Mouse (Mus musculus) forebrain, postnatal 0 days (tissue): ENCODE data around the gene Map3k20. TPM values are rescaled to one million over a fixed set of nuclear protein-coding genes. Genes with fewer than 3 reads are reported as not detected.

Source experiments
- ATAC-seq: fragments of 200-750 bp; cut with Nextera tagmentation; 2 replicates; pipeline ENCODE4 v1.8.0; 2017; ENCODE audit warnings: mild to moderate bottlenecking, moderate library complexity
- DNase-seq: peaks from one replicate; pipeline ENCODE4 v3.0.0-alpha.2; 2015
- H3K27ac ChIP-seq: fragments of 300-500 bp; sonication (generic); 2 replicates; pipeline ENCODE4 v1.5.1; 2014; ENCODE audit warnings: low read depth, mild to moderate bottlenecking, antibody characterized with exemption, low read length, moderate library complexity, mixed read lengths
- H3K27me3 ChIP-seq: fragments of 300-500 bp; sonication (generic); 2 replicates; pipeline ENCODE4 v1.6.1; 2014; ENCODE audit warnings: mild to moderate bottlenecking, low read length, mixed read lengths; ENCODE audit not compliant: insufficient read depth
- H3K36me3 ChIP-seq: fragments of 300-500 bp; sonication (generic); 2 replicates; pipeline ENCODE4 v1.6.1; 2014; ENCODE audit warnings: mild to moderate bottlenecking, moderate library complexity; ENCODE audit not compliant: insufficient read depth
- H3K4me1 ChIP-seq: fragments of 300-500 bp; sonication (generic); 2 replicates; pipeline ENCODE4 v1.6.1; 2014; ENCODE audit warnings: antibody characterized with exemption; ENCODE audit not compliant: insufficient read depth
- H3K4me2 ChIP-seq: fragments of 300-500 bp; sonication (generic); 2 replicates; pipeline ENCODE4 v1.6.1; 2014; ENCODE audit warnings: low read depth, mild to moderate bottlenecking, moderate library complexity
- H3K4me3 ChIP-seq: fragments of 300-500 bp; sonication (generic); 2 replicates; pipeline ENCODE4 v1.5.1; 2014; ENCODE audit warnings: low read depth, low read length, mixed read lengths
- H3K9ac ChIP-seq: fragments of 300-500 bp; sonication (generic); 2 replicates; pipeline ENCODE4 v1.6.1; 2014; ENCODE audit warnings: mild to moderate bottlenecking
- H3K9me3 ChIP-seq: fragments of 300-500 bp; sonication (generic); 2 replicates; pipeline ENCODE4 v1.6.1; 2016; ENCODE audit warnings: low read length
- CTCF ChIP-seq: sonication (generic); IDR thresholded peaks from 2 replicates; pipeline ENCODE4 v1.5.1; 2016; ENCODE audit warnings: antibody characterized with exemption, control low read depth, low read depth
- WGBS: fragments of 180-500 bp; shearing (Covaris S2); extraction: QIAGEN DNeasy Blood & Tissue Kit; methylation state at CpG from one replicate; pipeline ENCODE4 v1.1.7; 2014; 5-methylcytosine and 5-hydroxymethylcytosine counted together
- polyA plus RNA-seq: library from polyadenylated mRNA; unstranded; fragments of >200 nt; fragmentation: Nextera tagmentation; extraction: Ambion mirVana; gene quantifications from 2 replicates; pipeline ENCODE4 v1.2.1, GENCODE M21; 2015
- total RNA-seq: library from RNA; depleted of rRNA; stranded (reverse); fragments of >200 nt; gene quantifications from 2 replicates; pipeline ENCODE4 v1.2.3, GENCODE M21; 2014

The Map3k20 gene
- total and polyA plus RNA-seq, 2 experiments from 2014 or later: 3.6 to 8.9 TPM

DNA sequence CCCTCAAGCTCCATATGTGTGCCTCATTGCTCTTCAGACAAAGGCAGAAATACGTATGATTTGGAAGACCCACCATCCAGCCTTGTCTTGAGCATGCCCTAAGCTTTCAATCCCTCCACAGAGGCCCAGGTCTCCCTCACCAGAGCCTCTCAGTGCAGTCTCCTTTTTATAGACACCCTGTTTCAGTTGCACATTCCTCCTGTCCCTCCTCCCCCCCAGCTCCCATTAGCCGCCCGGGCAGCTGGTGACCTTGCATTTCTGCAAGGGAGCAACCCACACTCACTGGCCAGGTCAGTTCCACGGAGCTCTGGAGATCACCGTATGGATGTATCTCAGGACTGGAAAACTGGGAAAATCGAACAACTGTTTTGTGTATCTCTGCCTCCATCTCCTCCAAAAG, 105.0 kb downstream of the Map3k20 start:
- 80% methylated on average over 6 of the region's 6 CpGs for WGBS
- no peaks in the 10 kb centered on the region for H3K9me3 ChIP-seq
- no peaks in the 10 kb centered on the region for H3K36me3 ChIP-seq
- H3K27me3 ChIP-seq: no peaks in the 10 kb centered on the region
- ATAC-seq (no peak), DNase-seq (no peak)
- no peak overlapping the region for H3K4me3 ChIP-seq
- H3K9ac ChIP-seq: no peak overlapping the region
- no peak overlapping the region for H3K27ac ChIP-seq
- no peak for TF ChIP-seq CTCF
- peaks cover 3% of the 10 kb centered on the region; the same call in 1 of the 2 replicates for H3K4me1 ChIP-seq
- H3K4me2 ChIP-seq: no peak overlapping the region

DNA sequence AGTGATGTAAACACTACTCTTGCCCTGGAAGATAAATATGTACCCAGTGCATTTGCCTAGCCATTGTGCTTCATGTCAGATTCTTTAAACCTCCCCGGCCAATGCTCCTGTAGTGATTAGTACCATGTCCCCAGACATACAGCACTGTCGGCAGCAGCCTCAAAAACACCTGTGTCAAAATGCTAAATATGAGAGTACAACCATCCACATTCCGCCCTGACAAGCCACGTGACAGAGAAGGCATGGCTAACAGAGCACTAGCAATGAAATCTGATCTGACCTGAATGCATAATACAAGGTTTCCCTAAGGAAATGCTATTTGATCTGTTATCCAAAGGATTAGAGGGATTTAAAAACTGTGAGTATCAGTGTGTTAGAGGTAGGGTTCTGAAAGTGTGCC, 105.6 kb downstream of the Map3k20 start:
- H3K36me3 ChIP-seq: no peaks in the 10 kb centered on the region
- DNase-seq (no peak), ATAC-seq (no peak)
- no peaks in the 10 kb centered on the region for H3K9me3 ChIP-seq
- no peak overlapping the region for H3K9ac ChIP-seq
- H3K27ac ChIP-seq: no peak overlapping the region
- WGBS: 50% methylated on average over 4 of the region's 4 CpGs
- no peaks in the 10 kb centered on the region for H3K27me3 ChIP-seq
- no peak overlapping the region for H3K4me3 ChIP-seq
- no peak for TF ChIP-seq CTCF
- no peak overlapping the region for H3K4me2 ChIP-seq
- H3K4me1 ChIP-seq: peaks cover 3% of the 10 kb centered on the region; the same call in 1 of the 2 replicates

DNA sequence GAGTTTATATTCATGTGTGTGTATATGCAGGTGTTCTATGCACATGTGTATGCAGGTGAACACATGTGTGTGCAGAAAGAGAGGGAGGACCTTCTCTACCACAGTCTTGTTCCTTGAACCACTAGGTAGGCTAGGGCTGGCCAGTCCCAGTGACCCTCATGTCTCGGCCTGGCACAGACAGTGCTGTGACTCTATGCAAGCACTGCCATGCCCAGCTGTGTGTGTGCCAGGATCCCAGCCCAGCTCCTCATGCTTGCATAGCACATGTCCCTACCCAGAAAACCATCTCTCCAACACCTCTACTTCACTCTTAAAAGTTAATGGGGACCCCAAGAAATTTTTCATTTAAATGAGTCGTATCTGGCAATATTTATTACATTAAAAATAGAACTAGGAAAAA, 106.3 kb downstream of the Map3k20 start:
- H3K27ac ChIP-seq: no peak overlapping the region
- no peak for ATAC-seq
- 87% methylated on average over 2 of the region's 2 CpGs for WGBS

GRCm38 (mm10) chr2:72392316-72392715, 106.9 kb downstream of the Map3k20 start:
- 30% methylated on average over 4 of the region's 4 CpGs for WGBS
- Histone ChIP-seq H3K4me2 (no peak overlapping the region), H3K27ac (no peak overlapping the region), H3K4me1 (peaks cover 3% of the 10 kb centered on the region; the same call in 1 of the 2 replicates), H3K4me3 (no peak overlapping the region), H3K9ac (no peak overlapping the region), H3K36me3 (no peaks in the 10 kb centered on the region), H3K9me3 (no peaks in the 10 kb centered on the region), H3K27me3 (no peaks in the 10 kb centered on the region)
- peak; percentile 26 for DNase-seq
- no peak for TF ChIP-seq CTCF
- ATAC-seq: no peak

More for the DNA sequence above, 106.3 kb downstream of the Map3k20 start:
- TF ChIP-seq CTCF: no peak
- Histone ChIP-seq H3K9me3 (no peaks in the 10 kb centered on the region), H3K4me3 (no peak overlapping the region), H3K27me3 (no peaks in the 10 kb centered on the region), H3K9ac (no peak overlapping the region), H3K36me3 (no peaks in the 10 kb centered on the region), H3K4me1 (peaks cover 3% of the 10 kb centered on the region; the same call in 1 of the 2 replicates), H3K4me2 (no peak overlapping the region)
- DNase-seq: no peak

GRCm38 (mm10) chr2:72396934-72397333, 111.5 kb downstream of the Map3k20 start:
- H3K4me2 ChIP-seq: no peak overlapping the region
- no peak for DNase-seq
- no peak for TF ChIP-seq CTCF
- no peak overlapping the region for H3K27ac ChIP-seq
- no peaks in the 10 kb centered on the region; the same call in 1 of the 2 replicates for H3K36me3 ChIP-seq
- H3K9me3 ChIP-seq: no peaks in the 10 kb centered on the region
- ATAC-seq: no peak
- H3K9ac ChIP-seq: no peak overlapping the region
- H3K4me1 ChIP-seq: no peaks in the 10 kb centered on the region
- WGBS: 91% methylated on average over 6 of the region's 6 CpGs
- no peaks in the 10 kb centered on the region for H3K27me3 ChIP-seq
- no peak overlapping the region for H3K4me3 ChIP-seq

DNA sequence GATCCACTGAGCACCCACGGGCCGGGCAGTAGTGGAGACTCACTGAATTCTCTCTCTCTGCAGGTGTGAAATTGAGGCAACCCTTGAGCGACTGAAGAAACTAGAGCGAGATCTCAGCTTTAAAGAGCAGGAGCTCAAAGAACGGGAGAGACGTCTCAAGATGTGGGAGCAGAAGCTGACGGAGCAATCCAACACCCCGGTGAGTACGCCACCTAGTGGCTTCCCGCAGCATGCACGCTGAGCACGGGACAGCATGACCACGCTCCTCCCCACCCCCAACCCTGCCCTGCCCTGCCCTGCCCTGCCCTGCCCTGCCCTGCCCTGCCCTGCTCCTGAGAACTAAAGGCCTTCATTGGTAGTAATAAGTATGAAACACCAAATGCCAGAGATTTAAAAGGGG, 112.8 kb downstream of the Map3k20 start:
- no peak overlapping the region for H3K27ac ChIP-seq
- H3K36me3 ChIP-seq: no peaks in the 10 kb centered on the region; the same call in 1 of the 2 replicates
- H3K4me3 ChIP-seq: no peak overlapping the region
- ATAC-seq (no peak), DNase-seq (no peak)
- H3K9me3 ChIP-seq: no peaks in the 10 kb centered on the region
- H3K27me3 ChIP-seq: no peaks in the 10 kb centered on the region
- H3K4me2 ChIP-seq: no peak overlapping the region
- 25% methylated on average over 13 of the region's 13 CpGs for WGBS
- no peaks in the 10 kb centered on the region for H3K4me1 ChIP-seq
- H3K9ac ChIP-seq: no peak overlapping the region
- TF ChIP-seq CTCF: peak; percentile 43

DNA sequence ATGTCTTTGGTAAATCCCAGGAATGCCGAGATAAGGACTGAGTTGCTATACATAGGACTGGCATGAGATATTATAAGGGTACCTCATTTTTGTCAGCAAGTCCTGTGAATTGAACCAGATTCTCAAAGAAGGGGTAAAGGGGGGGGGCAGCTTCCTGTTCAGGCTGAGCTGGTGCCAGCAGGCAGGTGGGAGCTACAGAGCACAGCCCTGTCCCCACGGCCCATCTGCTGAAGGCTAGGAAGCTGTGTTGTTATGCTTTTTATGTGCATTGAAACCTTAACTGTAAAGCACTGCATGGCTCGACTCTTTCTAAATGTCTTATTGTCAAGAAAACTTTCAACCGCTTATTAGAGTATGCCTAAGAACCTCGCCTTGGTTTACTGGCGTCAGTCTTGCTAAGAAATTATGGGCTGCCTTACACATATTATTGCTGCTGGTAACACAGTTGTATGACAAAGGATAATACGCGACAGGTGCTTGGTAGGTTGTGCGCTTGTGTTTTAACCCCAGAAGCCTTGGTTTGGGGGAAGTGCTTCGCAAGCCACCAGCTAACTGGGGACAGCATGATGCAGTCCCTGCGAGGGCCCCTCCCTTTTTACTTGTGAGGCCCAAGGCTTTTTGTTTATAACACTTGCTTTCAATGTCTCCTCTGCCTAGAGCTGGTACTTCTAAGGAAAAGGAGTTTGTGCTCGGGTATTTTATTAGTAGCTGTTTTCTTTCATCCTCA, 114.2 kb downstream of the Map3k20 start:
- H3K9ac ChIP-seq: no peak overlapping the region
- no peaks in the 10 kb centered on the region for H3K4me1 ChIP-seq
- WGBS: 58% methylated on average over 12 of the region's 12 CpGs
- no peak for ATAC-seq
- H3K27me3 ChIP-seq: no peaks in the 10 kb centered on the region
- no peaks in the 10 kb centered on the region; the same call in 1 of the 2 replicates for H3K36me3 ChIP-seq
- no peak overlapping the region for H3K27ac ChIP-seq
- no peak overlapping the region for H3K4me3 ChIP-seq
- no peak overlapping the region for H3K4me2 ChIP-seq
- H3K9me3 ChIP-seq: no peaks in the 10 kb centered on the region
- DNase-seq: no peak
- TF ChIP-seq CTCF: no peak
